Mouse (Mus musculus) hindbrain, embryonic 16.5 days (tissue): ENCODE measurements at regions not wholly inside any gene's neighbourhood (a gene's known extent, or its start where the extent isn't known, plus 50 kb on each side); places are given as distances from the start of the nearest gene placed in this dataset.
A peak's percentile ranks its signal among the peaks of the same experiment; 100 is the strongest.

Source experiments
- ATAC-seq: fragments of 200-750 bp; cut with Nextera tagmentation; 2 replicates; pipeline ENCODE4 v1.8.0; 2017; ENCODE audit warnings: moderate TSS enrichment, moderate library complexity
- H3K27ac ChIP-seq: fragments of 300-500 bp; sonication (generic); 2 replicates; pipeline ENCODE4 v1.5.1; 2014; ENCODE audit warnings: low read depth, mild to moderate bottlenecking, control low read depth, low read length, moderate library complexity
- H3K27me3 ChIP-seq: fragments of 300-500 bp; sonication (generic); replicated peaks from 2 replicates; pipeline ENCODE4 v1.6.1; 2014; ENCODE audit warnings: low read length; ENCODE audit not compliant: control insufficient read depth, insufficient read depth
- H3K36me3 ChIP-seq: fragments of 300-500 bp; sonication (generic); 2 replicates; pipeline ENCODE4 v1.6.1; 2014; ENCODE audit warnings: mild to moderate bottlenecking, low read length, moderate library complexity, mixed read lengths; ENCODE audit not compliant: control insufficient read depth, insufficient read depth
- H3K4me1 ChIP-seq: fragments of 300-500 bp; sonication (generic); 2 replicates; pipeline ENCODE4 v1.6.1; 2014; ENCODE audit warnings: low read depth, low read length; ENCODE audit not compliant: control insufficient read depth, insufficient read depth
- H3K4me2 ChIP-seq: fragments of 300-500 bp; sonication (generic); 2 replicates; pipeline ENCODE4 v1.6.1; 2014; ENCODE audit warnings: mild to moderate bottlenecking, low read length, control low read depth, moderate library complexity
- H3K4me3 ChIP-seq: fragments of 300-500 bp; sonication (generic); 2 replicates; pipeline ENCODE4 v1.5.1; 2014; ENCODE audit warnings: mild to moderate bottlenecking, low read length, control low read depth, moderate library complexity
- H3K9ac ChIP-seq: fragments of 300-500 bp; sonication (generic); 2 replicates; pipeline ENCODE4 v1.6.1; 2014; ENCODE audit warnings: low read depth, mild to moderate bottlenecking, control low read depth, low read length, moderate library complexity
- H3K9me3 ChIP-seq: fragments of 300-500 bp; sonication (generic); 2 replicates; pipeline ENCODE4 v1.6.1; 2014; ENCODE audit warnings: mild to moderate bottlenecking, low read length, moderate library complexity; ENCODE audit not compliant: control insufficient read depth
- WGBS: fragments of 180-500 bp; shearing (Covaris S2); extraction: QIAGEN DNeasy Blood & Tissue Kit; methylation state at CpG from one replicate; pipeline ENCODE4 v1.1.7; 2014; 5-methylcytosine and 5-hydroxymethylcytosine counted together

DNA sequence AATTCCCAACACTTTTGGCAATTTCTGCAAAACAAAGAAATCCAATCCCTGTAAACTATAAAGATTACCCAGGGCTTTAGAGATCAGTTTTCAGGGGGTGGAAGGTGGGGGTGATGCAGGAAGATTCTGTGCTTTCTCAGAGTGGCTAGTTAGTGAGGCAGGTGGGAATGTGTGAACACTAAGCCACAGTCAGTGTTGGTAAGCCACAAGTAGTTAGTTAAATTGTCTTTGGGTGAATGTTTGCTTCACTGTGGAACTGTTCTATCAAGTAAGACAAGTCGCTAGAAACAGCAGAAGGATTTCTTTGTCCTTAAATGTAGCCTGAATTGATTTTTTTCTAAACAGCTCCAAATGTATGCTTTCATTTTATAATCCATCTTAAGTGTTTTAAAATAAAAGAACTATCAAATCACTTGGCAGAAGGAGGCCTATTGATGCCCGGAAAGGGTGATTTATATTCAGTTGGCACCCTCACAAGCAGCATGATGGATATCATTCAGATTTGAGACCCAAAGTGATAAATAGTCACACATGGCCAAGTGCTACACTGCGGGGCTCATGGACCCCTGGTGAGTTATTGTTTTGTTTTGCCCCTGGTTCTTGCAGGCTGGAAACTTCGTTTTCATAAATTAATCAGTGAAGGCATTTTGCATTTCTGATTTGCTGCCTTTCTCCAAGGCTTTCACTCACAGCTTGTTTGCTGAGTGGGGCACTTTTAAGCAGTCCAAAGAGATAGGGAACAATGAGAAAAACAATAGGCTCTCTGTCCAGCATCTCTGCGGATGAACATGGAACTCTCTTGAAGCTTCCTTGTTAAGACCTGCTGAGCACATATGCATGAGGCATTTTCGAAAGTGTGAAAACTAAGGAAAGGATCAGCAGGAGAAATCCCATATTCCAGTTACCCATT is 325.4 kb downstream of the 4933405O20Rik start:
- H3K36me3 ChIP-seq: no peaks in the 10 kb centered on the region
- WGBS: 17% methylated on average over 6 of the region's 6 CpGs
- peak; percentile 56; the same call in 1 of the 2 replicates for ATAC-seq

DNA sequence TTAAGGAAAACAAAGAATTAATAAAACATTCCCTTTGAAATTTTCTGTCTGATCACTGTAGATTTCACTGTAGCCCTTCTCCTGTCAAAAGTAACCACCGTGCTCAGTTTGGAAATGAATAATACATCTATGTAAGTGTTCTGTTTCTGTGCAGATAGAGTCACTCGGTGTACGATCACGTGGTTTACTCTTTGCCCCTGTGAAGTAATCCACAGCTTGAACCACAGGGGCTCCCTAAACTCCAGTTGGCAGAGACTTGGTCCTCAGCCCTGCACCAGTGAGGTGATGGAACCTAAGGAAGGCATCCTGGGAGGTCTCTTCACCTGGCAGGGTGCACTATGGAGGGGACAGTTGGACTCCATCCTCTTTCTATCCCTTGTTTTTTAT is 326.0 kb downstream of the 4933405O20Rik start:
- H3K4me1 ChIP-seq: peaks cover 5% of the 10 kb centered on the region
- H3K4me3 ChIP-seq: no peak overlapping the region
- H3K27ac ChIP-seq: no peak overlapping the region
- H3K27me3 ChIP-seq: no peaks in the 10 kb centered on the region
- WGBS: 53% methylated on average over 4 of the region's 4 CpGs
- no peak overlapping the region for H3K9ac ChIP-seq
- H3K36me3 ChIP-seq: no peaks in the 10 kb centered on the region
- no peak for ATAC-seq
- no peak overlapping the region for H3K4me2 ChIP-seq
- H3K9me3 ChIP-seq: no peaks in the 10 kb centered on the region

More for the DNA sequence above, 325.4 kb downstream of the 4933405O20Rik start:
- H3K9me3 ChIP-seq: no peaks in the 10 kb centered on the region
- H3K27me3 ChIP-seq: no peaks in the 10 kb centered on the region
- H3K4me3 ChIP-seq: no peak overlapping the region
- H3K9ac ChIP-seq: no peak overlapping the region
- no peak overlapping the region for H3K27ac ChIP-seq
- no peak overlapping the region for H3K4me2 ChIP-seq
- H3K4me1 ChIP-seq: peaks cover 5% of the 10 kb centered on the region
